Mouse (Mus musculus) granulocyte monocyte progenitor cell, adult 5-6 weeks (primary cell): ENCODE measurements around the gene Ptges2. TPM values are rescaled to one million over a fixed set of nuclear protein-coding genes. Genes with fewer than 3 reads are reported as not detected.
"Not testable (repeated sequence)": the region's sequence is repeated elsewhere in the genome, so short reads cannot be mapped to it uniquely, and the experiment has no call there.

Source experiments
- ATAC-seq: replicated peaks from 2 replicates; pipeline ENCODE4 v1.8.0; 2016; ENCODE audit warnings: mild to moderate bottlenecking, moderate TSS enrichment, inconsistent platforms; ENCODE audit not compliant: poor library complexity, severe bottlenecking
- total RNA-seq, 2 experiments: library from RNA; stranded (forward) in 1 of 2; stranded (reverse) in 1 of 2; fragments of 200-712, 200-1000 nt in 1 of 2; fragments of >200 nt in 1 of 2; fragmentation: Nextera tagmentation in 1 of 2; gene quantifications; 2 replicates each; pipeline ENCODE4 v1.2.3; 2014 to 2017

Ptges2 gene
- 17.8 and 32.2 TPM in 2 replicates for total RNA-seq (2014; fragmentation: Nextera tagmentation)
- total RNA-seq (2017), result 15.2 and 23.4 TPM in 2 replicates

GRCm38 (mm10) chr2:32395484-32395945 lies at the start of gene Ptges2:
Gene Ptges2, plus strand, starts transcription at chr2:32395896.
- peak; percentile 80 for ATAC-seq

GRCm38 (mm10) chr2:32347019-32347418 lies 48.7 kb upstream of the Ptges2 start:
- no peak for ATAC-seq

GRCm38 (mm10) chr2:32348311-32348710 lies 47.4 kb upstream of the Ptges2 start:
- ATAC-seq, result no peak

- no peak for ATAC-seq
Observed at GRCm38 (mm10) chr2:32349625-32350255, 46.0 kb upstream of the Ptges2 start.

- ATAC-seq, result peak; percentile 18; the same call in 1 of the 2 replicates
Observed at GRCm38 (mm10) chr2:32350471-32351051, 45.1 kb upstream of the Ptges2 start.

- ATAC-seq, result no peak
Observed at GRCm38 (mm10) chr2:32351471-32351961, 44.2 kb upstream of the Ptges2 start.

GRCm38 (mm10) chr2:32352151-32353006 lies 43.3 kb upstream of the Ptges2 start, which contains the start of gene Ciz1:
Gene Ciz1, plus strand, starts transcription at chr2:32352327.
- 0 out of 2 replicates have a peak, but pooled peaks have one; percentile 8 for ATAC-seq

- peak; percentile 79 for ATAC-seq
Observed at GRCm38 (mm10) chr2:32353007-32353542, 42.6 kb upstream of the Ptges2 start, which contains the start of gene Dnm1. Gene Dnm1, minus strand, starts transcription at chr2:32353338.

- ATAC-seq, result no peak
Observed at GRCm38 (mm10) chr2:32353836-32354235, 41.9 kb upstream of the Ptges2 start.

- no peak for ATAC-seq
Observed at GRCm38 (mm10) chr2:32354336-32354895, 41.3 kb upstream of the Ptges2 start.

- no peak for ATAC-seq
Observed at GRCm38 (mm10) chr2:32356216-32356615, 39.5 kb upstream of the Ptges2 start.

- no peak for ATAC-seq
Observed at GRCm38 (mm10) chr2:32357710-32358109, 38.0 kb upstream of the Ptges2 start.

- no peak for ATAC-seq
Observed at GRCm38 (mm10) chr2:32358381-32358780, 37.3 kb upstream of the Ptges2 start.

GRCm38 (mm10) chr2:32360741-32361140 lies 35.0 kb upstream of the Ptges2 start:
- no peak for ATAC-seq

- ATAC-seq, result peak; percentile 34; the same call in 1 of the 2 replicates
Observed at GRCm38 (mm10) chr2:32361437-32361836, 34.3 kb upstream of the Ptges2 start.

- ATAC-seq, result not testable (repeated sequence)
Observed at GRCm38 (mm10) chr2:32362274-32362673, 33.4 kb upstream of the Ptges2 start.

GRCm38 (mm10) chr2:32362817-32363340 lies 32.8 kb upstream of the Ptges2 start:
- peak; percentile 83 for ATAC-seq

GRCm38 (mm10) chr2:32363376-32364106 lies 32.2 kb upstream of the Ptges2 start:
- ATAC-seq, result peak; percentile 51

- ATAC-seq, result no peak
Observed at GRCm38 (mm10) chr2:32364121-32364520, 31.6 kb upstream of the Ptges2 start.
